Mouse (Mus musculus): ENCODE measurements around the gene Eea1. TPM values are rescaled to one million over a fixed set of nuclear protein-coding genes. Genes with fewer than 3 reads are reported as not detected.
A peak's percentile ranks its signal among the peaks of the same experiment; 100 is the strongest.

Gene Eea1
- total RNA-seq (2021): 10 to 100 TPM; 37.0 to 37.6 TPM
- long read RNA-seq, experiment 1, full-length matches to known transcripts: 5 of 12 reads
- long read RNA-seq, experiment 1, partial matches to known transcripts: 5 of 12 reads
- long read RNA-seq, experiment 1, other reads (novel, unspliced or antisense): 2 of 12 reads
- long read RNA-seq, experiment 2, full-length matches to known transcripts: 9 of 16 reads
- long read RNA-seq, experiment 2, partial matches to known transcripts: 5 of 16 reads
- long read RNA-seq, experiment 2, other reads (novel, unspliced or antisense): 2 of 16 reads

DNA sequence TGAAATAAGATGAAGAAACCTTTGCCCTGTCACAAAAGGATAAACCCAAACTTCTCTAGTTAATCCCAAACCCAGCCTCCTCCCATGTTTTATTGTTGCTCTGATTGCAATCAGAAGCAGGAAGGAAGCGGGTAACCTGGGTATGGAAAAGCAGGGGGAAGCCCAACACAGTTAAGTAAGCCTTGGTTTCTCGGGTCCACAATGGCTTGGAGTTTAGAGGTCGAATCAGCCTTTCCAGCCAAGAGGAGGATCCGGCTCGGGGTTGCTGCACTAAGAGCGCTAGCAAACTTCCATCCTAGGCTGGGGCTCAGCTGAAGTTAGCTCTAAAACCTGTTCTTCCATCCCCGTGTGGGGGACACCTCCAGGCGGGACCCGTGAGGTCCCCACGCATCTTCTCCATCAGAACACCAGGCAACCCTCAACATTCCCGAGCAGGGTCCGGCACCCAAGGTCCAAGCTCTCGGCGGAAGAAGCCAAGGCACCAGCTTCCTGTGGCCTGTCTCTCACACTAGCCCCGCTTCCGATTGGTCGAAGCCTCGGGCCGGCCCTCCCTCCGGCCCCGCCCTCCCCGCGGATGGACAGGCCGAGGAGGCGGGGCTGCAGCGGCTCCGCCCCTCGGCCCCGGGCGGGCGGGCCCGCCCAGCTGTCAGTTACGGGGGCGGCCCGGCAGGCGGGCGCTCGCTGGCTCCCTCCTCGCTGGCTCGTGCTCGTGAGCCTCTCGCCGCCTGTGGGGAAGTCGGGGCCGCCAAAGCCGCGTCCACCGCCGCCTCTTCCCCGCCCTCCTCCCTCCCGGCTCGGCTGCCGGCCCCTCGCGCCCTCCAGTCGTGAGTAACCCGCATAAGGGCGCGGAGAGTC is at the start of gene Eea1:
Eea1 (plus strand) TSS at position 605 of the 855 bp plus-strand sequence.
- TF ChIP-seq CTCF (conservative IDR thresholded peaks at IDR 0.05): peak; percentile 48
- peak; percentile 88 to 91 for DNase-seq (ENCODE audit: low spot score in 2 of 2)
- peak within 1 kb of the TSS; percentile 86 for H3K4me3 ChIP-seq
- peak within 1 kb of the TSS; percentile 94 for H3K27ac ChIP-seq

DNA sequence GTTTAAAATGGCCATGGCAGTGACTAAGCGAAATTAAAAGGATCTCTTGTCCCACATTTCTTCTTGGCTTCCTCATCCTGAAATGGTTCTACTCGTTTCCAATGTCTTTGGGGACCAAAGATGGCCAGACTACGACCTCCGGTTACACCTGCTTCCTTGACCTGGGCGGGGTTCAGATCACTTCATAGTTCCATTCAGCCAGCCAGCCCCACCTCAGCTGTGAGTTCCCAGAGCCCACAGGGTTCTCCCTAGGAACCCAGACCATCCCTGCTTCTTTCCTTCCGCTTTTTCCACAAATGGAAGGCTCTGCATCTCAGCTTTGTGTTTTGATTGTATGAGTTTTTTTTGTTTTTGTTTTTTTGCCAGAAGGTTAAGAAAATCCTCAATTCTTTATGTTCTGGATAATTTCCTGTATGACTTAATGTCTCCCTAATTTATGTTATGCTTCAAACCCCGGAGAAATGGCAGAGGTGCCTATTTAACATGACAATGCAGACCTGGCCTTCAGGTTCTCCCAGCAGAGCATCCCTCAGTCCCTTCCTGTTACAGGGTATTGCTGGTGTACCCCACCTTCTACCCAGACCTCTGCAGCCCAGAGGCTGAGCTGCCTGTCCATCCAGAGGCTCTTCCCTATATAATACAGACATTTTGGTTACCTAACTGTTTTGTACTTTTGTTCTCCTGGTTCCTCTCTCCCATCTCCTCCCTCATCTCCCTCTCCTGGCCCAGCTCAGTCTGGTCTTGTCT is 49.1 kb upstream of the Eea1 start:
- Histone ChIP-seq H3K27ac (no peak overlapping the region), H3K4me3 (no peak overlapping the region)
- no peak for TF ChIP-seq CTCF (conservative IDR thresholded peaks at IDR 0.05)
- DNase-seq (ENCODE audit: low spot score in 2 of 2): no peak

DNA sequence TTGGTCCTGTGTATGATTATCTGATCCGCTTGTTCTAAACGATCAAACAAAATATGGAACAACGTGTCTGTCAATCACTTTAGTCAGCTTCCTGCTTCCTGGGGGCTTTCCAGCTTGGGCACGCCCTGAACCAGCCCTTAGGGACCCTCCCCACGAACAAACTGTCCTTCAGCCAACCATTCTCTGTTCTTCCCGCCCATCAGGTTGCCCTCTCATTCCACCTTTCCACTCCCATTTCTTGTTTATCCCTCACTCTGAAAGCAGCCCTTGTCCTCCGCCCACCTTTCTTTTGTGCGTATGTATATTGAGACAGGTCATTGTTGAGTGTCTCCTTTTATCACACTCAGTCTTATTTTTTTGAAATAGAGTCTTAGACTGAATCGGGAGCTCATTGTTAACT is 48.3 kb upstream of the Eea1 start:
- DNase-seq (ENCODE audit: low spot score in 2 of 2): no peak
- Histone ChIP-seq H3K4me3 (no peak overlapping the region), H3K27ac (no peak overlapping the region)
- TF ChIP-seq CTCF (conservative IDR thresholded peaks at IDR 0.05): no peak

DNA sequence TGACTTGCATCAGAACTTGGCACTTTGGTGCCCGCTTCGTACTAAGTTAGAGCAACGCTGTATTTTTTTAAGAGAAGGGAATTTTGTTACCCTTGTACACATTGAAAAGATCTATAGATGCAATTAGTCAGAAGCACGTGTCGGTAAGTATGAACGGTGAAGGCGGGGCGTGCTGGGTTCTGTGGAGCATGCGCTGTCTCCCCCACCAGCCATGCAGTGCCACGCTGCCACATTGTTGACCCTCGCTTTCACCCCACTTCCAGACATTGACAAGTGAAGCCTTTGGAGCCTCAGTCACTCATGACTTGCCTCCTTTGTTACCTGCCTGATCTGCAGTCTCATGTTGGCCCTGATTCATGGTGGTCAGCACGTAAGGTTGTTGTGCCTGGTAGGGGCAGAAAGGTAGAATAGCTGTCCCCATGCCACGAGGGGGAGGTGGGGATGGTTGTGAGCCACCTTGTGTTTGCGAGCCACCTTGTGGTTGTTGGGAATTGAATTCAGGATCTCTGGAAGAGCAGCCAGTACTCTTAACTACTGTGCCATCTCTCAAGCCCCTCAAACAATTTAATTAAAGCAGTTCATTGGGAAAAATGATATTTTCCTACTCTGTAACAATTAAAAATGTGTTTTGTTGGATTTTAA is 47.0 kb upstream of the Eea1 start:
- H3K27ac ChIP-seq: no peak overlapping the region
- peak; percentile 27; the same call in 1 of the 2 replicates for TF ChIP-seq CTCF (conservative IDR thresholded peaks at IDR 0.05)
- no peak for DNase-seq (ENCODE audit: low spot score in 2 of 2)
- no peak overlapping the region for H3K4me3 ChIP-seq

DNA sequence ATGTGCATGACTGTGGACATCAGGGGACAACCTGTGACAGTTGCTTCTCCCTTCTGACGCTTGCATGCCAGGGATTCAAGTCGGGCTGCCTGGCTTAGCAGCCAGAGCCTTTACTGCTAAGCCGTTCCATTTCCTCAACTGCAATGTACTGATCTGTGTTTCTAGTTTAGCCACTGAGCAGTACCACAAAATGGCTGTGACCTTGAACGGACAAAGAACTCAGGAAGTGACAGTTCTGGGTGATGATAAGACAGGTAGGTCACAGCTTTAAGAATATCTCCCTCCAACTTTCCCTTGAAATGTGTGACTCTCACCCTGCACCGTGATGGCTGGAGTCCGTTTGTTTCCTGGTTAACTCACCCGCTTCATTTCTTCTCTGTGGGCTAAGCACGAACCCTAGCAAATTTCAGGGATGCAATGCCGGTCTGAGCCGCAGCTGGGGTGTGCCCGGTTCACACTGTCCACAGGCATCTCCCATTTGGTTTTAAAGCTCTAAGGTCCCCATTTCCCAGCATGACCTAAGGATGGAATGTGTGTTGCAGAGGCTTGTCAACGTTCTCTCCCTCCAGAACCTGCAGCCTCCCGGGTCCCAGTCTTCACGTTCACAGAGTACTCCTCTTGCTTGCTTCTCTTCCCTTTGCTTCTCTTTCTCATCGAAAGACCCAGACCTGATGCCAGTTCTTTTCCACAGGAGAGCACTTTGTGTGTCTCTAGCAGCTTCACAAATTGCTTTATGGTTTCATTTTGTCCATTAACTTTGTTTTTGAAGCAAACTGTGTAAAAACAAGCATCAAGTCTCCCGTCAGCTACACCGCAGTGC is 46.2 kb upstream of the Eea1 start:
- H3K27ac ChIP-seq: peak overlapping the region; percentile 19
- DNase-seq (ENCODE audit: low spot score in 2 of 2): no peak
- H3K4me3 ChIP-seq: peak overlapping the region; percentile 50
- no peak for TF ChIP-seq CTCF (conservative IDR thresholded peaks at IDR 0.05)

DNA sequence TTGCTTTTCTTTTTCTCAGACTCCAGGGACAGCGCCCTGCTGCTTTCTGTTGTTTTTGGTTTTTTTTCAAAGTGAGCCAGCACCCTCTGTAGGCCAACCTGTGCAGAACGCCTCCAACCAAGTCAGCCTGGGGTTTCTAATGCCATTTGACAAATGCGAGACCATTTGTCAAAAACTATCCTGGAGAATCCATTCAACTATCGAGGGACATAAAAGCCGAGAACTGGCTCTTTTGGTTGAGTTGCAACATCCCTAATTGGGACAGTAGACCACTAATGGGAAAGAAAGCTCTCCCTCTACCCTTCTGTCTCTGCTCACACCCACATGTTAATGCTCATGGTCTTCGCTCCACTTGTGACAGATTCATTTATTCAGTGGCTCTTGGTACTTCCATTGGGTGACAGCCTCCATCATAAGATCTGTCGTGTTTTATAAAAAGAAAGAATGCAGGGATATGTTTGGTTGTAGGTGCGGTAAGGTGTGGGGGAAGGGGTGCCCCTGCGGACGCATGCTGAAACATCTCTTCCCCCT is 45.5 kb upstream of the Eea1 start:
- peak; percentile 88 for TF ChIP-seq CTCF (conservative IDR thresholded peaks at IDR 0.05)
- peak overlapping the region; percentile 50 for H3K4me3 ChIP-seq
- peak overlapping the region; percentile 19; the same call in 1 of the 2 replicates for H3K27ac ChIP-seq
- DNase-seq (ENCODE audit: low spot score in 2 of 2): peak; percentile 58 to 75

DNA sequence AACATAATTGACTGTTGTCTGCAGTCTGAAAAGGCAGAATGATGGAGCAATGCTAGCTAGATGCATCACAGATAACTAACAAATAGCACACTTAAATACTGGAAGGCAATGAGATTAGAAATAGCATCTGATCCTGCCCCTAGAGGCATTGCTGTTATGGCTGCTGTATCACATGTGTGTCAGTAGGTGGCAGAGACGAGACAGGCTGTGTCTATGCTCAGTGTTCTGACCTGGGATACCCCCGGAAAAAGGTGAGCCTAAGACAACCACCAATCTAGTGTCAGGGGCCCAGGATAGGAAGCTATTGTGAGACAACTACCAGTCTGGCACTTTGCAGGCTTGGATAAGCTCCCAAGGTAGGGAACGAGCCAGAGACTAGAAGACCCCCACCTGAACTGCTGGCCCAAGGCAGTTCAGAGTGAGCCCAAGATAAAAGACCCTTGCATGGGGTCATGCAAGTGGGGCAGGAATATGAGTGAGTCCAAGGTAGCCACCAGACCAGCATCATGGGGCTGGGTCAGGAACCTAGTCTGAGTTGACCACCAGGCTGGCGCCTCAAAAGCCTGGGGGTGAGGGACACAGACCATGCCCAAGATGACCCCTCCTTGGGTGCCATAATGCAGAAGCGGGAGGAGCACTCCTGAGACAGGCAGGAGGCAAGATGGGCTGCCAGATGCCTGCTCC is 41.8 kb upstream of the Eea1 start:
- Histone ChIP-seq H3K27ac (no peak overlapping the region), H3K4me3 (no peak overlapping the region)
- TF ChIP-seq CTCF (conservative IDR thresholded peaks at IDR 0.05): peak; percentile 91
- DNase-seq (ENCODE audit: low spot score in 2 of 2): peak; percentile 15 to 39

DNA sequence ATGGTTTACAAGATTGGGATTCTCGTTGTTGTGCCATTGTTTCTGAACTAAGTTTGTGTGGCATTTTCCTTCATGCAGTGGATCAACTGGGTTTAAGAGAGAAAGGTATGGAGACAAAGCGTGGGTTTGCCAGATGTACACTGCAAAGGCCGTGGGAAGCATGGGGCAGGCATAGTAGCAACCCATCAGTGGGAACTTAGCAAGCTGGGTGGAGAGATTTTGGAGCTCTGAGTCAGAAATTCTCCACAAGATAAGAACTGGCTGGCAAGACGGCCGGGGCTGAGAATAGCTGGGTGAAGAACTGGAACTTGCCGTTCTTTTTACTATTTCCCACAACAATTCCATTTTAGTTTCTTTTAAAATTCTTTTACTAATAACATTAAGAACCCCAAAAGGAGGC is 35.8 kb upstream of the Eea1 start:
- Histone ChIP-seq H3K4me3 (no peak overlapping the region), H3K27ac (no peak overlapping the region)
- no peak for DNase-seq (ENCODE audit: low spot score in 2 of 2)
- TF ChIP-seq CTCF (conservative IDR thresholded peaks at IDR 0.05): no peak

DNA sequence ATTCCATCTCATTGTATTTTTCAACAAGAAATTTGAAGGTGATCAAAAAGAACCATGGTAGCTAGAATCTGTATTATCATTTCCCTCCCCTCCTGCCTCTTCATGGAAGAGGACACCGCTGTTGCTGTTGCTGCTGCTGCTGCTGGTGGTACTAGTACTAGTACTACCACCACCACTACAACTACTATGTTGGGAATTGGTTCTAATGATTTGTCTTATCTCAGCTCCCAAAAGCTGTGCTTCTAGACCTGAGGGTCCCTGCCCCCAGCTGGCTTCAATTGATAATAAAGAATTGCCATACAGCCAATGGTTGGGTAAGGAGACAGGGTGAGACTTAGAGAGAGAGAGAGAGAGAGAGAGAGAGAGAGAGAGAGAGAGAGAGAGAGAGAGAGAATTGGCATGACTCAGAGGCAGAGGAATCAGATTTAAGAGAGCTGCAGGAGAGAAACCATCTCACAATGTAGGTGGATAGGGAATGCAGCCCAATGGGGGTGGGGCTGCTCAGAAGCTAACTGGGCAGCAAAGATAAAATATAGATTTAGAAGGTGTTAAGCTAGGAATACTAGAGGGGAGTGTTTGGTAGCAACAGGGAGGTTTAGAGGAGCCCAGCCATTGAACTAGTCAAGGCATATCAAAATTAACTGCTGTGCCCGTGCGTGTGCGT is 31.1 kb upstream of the Eea1 start:
- TF ChIP-seq CTCF (conservative IDR thresholded peaks at IDR 0.05): no peak
- DNase-seq (ENCODE audit: low spot score in 2 of 2): no peak
- Histone ChIP-seq H3K27ac (no peak overlapping the region), H3K4me3 (no peak overlapping the region)

DNA sequence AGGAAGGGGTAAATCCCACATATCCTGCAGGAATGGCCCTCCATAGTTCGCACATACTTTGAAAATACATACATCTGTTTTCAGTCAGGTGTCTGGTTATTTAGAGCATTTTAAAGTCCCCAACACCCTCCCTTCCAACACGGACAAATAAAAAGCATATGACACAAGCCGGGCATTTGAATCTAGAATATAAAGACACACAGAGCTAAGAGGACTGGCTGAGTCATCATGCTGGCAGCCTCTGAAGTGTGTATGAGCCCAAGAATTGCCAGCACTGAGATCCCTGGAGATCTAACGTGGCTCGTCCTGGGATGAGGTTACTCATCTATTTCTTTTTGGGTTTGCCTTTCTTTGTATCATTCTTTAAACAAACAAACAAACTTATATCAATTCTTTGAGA is 29.4 kb upstream of the Eea1 start:
- H3K4me3 ChIP-seq: no peak overlapping the region
- no peak overlapping the region for H3K27ac ChIP-seq
- DNase-seq (ENCODE audit: low spot score in 2 of 2): no peak
- TF ChIP-seq CTCF (conservative IDR thresholded peaks at IDR 0.05): no peak
